Mouse (Mus musculus): ENCODE results near the gene Tnfaip1. TPM values are rescaled to one million over a fixed set of nuclear protein-coding genes. Genes with fewer than 3 reads are reported as not detected.
"Not testable (repeated sequence)": the region's sequence is repeated elsewhere in the genome, so short reads cannot be mapped to it uniquely, and the experiment has no call there.

Tnfaip1 gene
- polyA plus RNA-seq, 1 experiment from 2014 or later: 16.9 TPM

- Histone ChIP-seq H3K27me3 (ENCODE audit: control insufficient read depth, insufficient read depth, low read depth, low read length) (no peaks in the 10 kb centered on the region), H3K27ac (ENCODE audit: low read length) (no peak overlapping the region), H3K4me1 (ENCODE audit: control insufficient read depth, low read depth, low read length) (peaks cover 15% of the 10 kb centered on the region), H3K36me3 (ENCODE audit: control insufficient read depth, insufficient read depth) (peaks cover 3% of the 10 kb centered on the region; the same call in 1 of the 2 replicates), H3K4me3 (ENCODE audit: low read depth, low read length) (no peak overlapping the region), H3K4me2 (ENCODE audit: low read depth, low read length) (peak overlapping the region; percentile 96; the same call in 1 of the 2 replicates), H3K9ac (ENCODE audit: low read depth, low read length) (no peak overlapping the region), H3K9me3 (replicated peaks; ENCODE audit: control insufficient read depth, low read length) (no peaks in the 10 kb centered on the region)
- WGBS (ENCODE audit: insufficient replicate concordance): 47% methylated on average over 2 of the region's 2 CpGs
- no peak for ATAC-seq (ENCODE audit: low read depth)
Observed at GRCm38 (mm10) chr11:78547718-78548460, 11.8 kb upstream of the Tnfaip1 start.

- 33% methylated on average over 8 of the region's 8 CpGs for WGBS (ENCODE audit: insufficient replicate concordance)
Observed at GRCm38 (mm10) chr11:78545181-78545580, 9.0 kb upstream of the Tnfaip1 start.

GRCm38 (mm10) chr11:78544449-78545111 is 8.4 kb upstream of the Tnfaip1 start:
- peaks cover 16% of the 10 kb centered on the region for H3K36me3 ChIP-seq (ENCODE audit: control insufficient read depth, insufficient read depth)
- WGBS (ENCODE audit: insufficient replicate concordance): 83% methylated on average over 7 of the region's 7 CpGs

More at GRCm38 (mm10) chr11:78545181-78545580, 9.0 kb upstream of the Tnfaip1 start:
- H3K9ac ChIP-seq (ENCODE audit: low read depth, low read length): no peak overlapping the region
- peaks cover 10% of the 10 kb centered on the region for H3K4me1 ChIP-seq (ENCODE audit: control insufficient read depth, low read depth, low read length)
- H3K9me3 ChIP-seq (replicated peaks; ENCODE audit: control insufficient read depth, low read length): no peaks in the 10 kb centered on the region
- ATAC-seq (ENCODE audit: low read depth): no peak
- no peak overlapping the region for H3K4me2 ChIP-seq (ENCODE audit: low read depth, low read length)
- no peak overlapping the region for H3K27ac ChIP-seq (ENCODE audit: low read length)
- H3K4me3 ChIP-seq (ENCODE audit: low read depth, low read length): no peak overlapping the region
- no peaks in the 10 kb centered on the region for H3K27me3 ChIP-seq (ENCODE audit: control insufficient read depth, insufficient read depth, low read depth, low read length)
- peaks cover 16% of the 10 kb centered on the region for H3K36me3 ChIP-seq (ENCODE audit: control insufficient read depth, insufficient read depth)

GRCm38 (mm10) chr11:78540358-78540757 is 4.2 kb upstream of the Tnfaip1 start:
- no peak overlapping the region for H3K4me3 ChIP-seq (ENCODE audit: low read depth, low read length)
- H3K4me1 ChIP-seq (ENCODE audit: control insufficient read depth, low read depth, low read length): peaks cover 12% of the 10 kb centered on the region
- no peak overlapping the region for H3K27ac ChIP-seq (ENCODE audit: low read length)
- no peaks in the 10 kb centered on the region for H3K27me3 ChIP-seq (ENCODE audit: control insufficient read depth, insufficient read depth, low read depth, low read length)
- no peaks in the 10 kb centered on the region for H3K9me3 ChIP-seq (replicated peaks; ENCODE audit: control insufficient read depth, low read length)
- no peak overlapping the region for H3K4me2 ChIP-seq (ENCODE audit: low read depth, low read length)
- no peak for ATAC-seq (ENCODE audit: low read depth)
- H3K9ac ChIP-seq (ENCODE audit: low read depth, low read length): no peak overlapping the region
- H3K36me3 ChIP-seq (ENCODE audit: control insufficient read depth, insufficient read depth): peaks cover 16% of the 10 kb centered on the region
- 63% methylated on average over 3 of the region's 3 CpGs for WGBS (ENCODE audit: insufficient replicate concordance)

More at GRCm38 (mm10) chr11:78544449-78545111, 8.4 kb upstream of the Tnfaip1 start:
- Histone ChIP-seq H3K9me3 (replicated peaks; ENCODE audit: control insufficient read depth, low read length) (no peaks in the 10 kb centered on the region), H3K4me2 (ENCODE audit: low read depth, low read length) (no peak overlapping the region), H3K9ac (ENCODE audit: low read depth, low read length) (no peak overlapping the region), H3K4me3 (ENCODE audit: low read depth, low read length) (no peak overlapping the region), H3K27ac (ENCODE audit: low read length) (no peak overlapping the region), H3K4me1 (ENCODE audit: control insufficient read depth, low read depth, low read length) (peaks cover 4% of the 10 kb centered on the region), H3K27me3 (ENCODE audit: control insufficient read depth, insufficient read depth, low read depth, low read length) (no peaks in the 10 kb centered on the region)
- ATAC-seq (ENCODE audit: low read depth): no peak

GRCm38 (mm10) chr11:78536690-78537084 is 555 bp upstream of the Tnfaip1 start:
- no peak for ATAC-seq (ENCODE audit: low read depth)
- H3K4me1 ChIP-seq (ENCODE audit: control insufficient read depth, low read depth, low read length): peaks cover 20% of the 10 kb centered on the region
- H3K4me3 ChIP-seq (ENCODE audit: low read depth, low read length): peak overlapping the region; percentile 88
- WGBS (ENCODE audit: insufficient replicate concordance): under 1% methylated on average over 14 of the region's 14 CpGs
- H3K9ac ChIP-seq (ENCODE audit: low read depth, low read length): peak overlapping the region; percentile 93
- H3K4me2 ChIP-seq (ENCODE audit: low read depth, low read length): peak overlapping the region; percentile 76
- H3K36me3 ChIP-seq (ENCODE audit: control insufficient read depth, insufficient read depth): peaks cover 11% of the 10 kb centered on the region
- no peaks in the 10 kb centered on the region for H3K27me3 ChIP-seq (ENCODE audit: control insufficient read depth, insufficient read depth, low read depth, low read length)
- peak overlapping the region; percentile 91 for H3K27ac ChIP-seq (ENCODE audit: low read length)
- H3K9me3 ChIP-seq (replicated peaks; ENCODE audit: control insufficient read depth, low read length): no peaks in the 10 kb centered on the region

- under 1% methylated on average over 23 of the region's 23 CpGs for WGBS (ENCODE audit: insufficient replicate concordance)
Observed at GRCm38 (mm10) chr11:78535376-78536079, 604 bp downstream of the Tnfaip1 start.

GRCm38 (mm10) chr11:78534516-78534915 is 1.6 kb downstream of the Tnfaip1 start:
- WGBS (ENCODE audit: insufficient replicate concordance): 76% methylated on average over 4 of the region's 4 CpGs
- Histone ChIP-seq H3K9me3 (replicated peaks; ENCODE audit: control insufficient read depth, low read length) (no peaks in the 10 kb centered on the region), H3K27me3 (ENCODE audit: control insufficient read depth, insufficient read depth, low read depth, low read length) (no peaks in the 10 kb centered on the region), H3K9ac (ENCODE audit: low read depth, low read length) (no peak overlapping the region), H3K36me3 (ENCODE audit: control insufficient read depth, insufficient read depth) (no peaks in the 10 kb centered on the region), H3K27ac (ENCODE audit: low read length) (no peak overlapping the region), H3K4me1 (ENCODE audit: control insufficient read depth, low read depth, low read length) (peaks cover 20% of the 10 kb centered on the region), H3K4me3 (ENCODE audit: low read depth, low read length) (0 out of 2 replicates have a peak overlapping the region, but pooled peaks have one; percentile 88), H3K4me2 (ENCODE audit: low read depth, low read length) (no peak overlapping the region)
- ATAC-seq (ENCODE audit: low read depth): no peak

More at GRCm38 (mm10) chr11:78535376-78536079, 604 bp downstream of the Tnfaip1 start:
- Histone ChIP-seq H3K27ac (ENCODE audit: low read length) (peak overlapping the region; percentile 86), H3K27me3 (ENCODE audit: control insufficient read depth, insufficient read depth, low read depth, low read length) (no peaks in the 10 kb centered on the region), H3K4me2 (ENCODE audit: low read depth, low read length) (peak overlapping the region; percentile 89), H3K9ac (ENCODE audit: low read depth, low read length) (peak overlapping the region; percentile 69), H3K9me3 (replicated peaks; ENCODE audit: control insufficient read depth, low read length) (no peaks in the 10 kb centered on the region), H3K36me3 (ENCODE audit: control insufficient read depth, insufficient read depth) (peaks cover 3% of the 10 kb centered on the region), H3K4me1 (ENCODE audit: control insufficient read depth, low read depth, low read length) (peaks cover 20% of the 10 kb centered on the region), H3K4me3 (ENCODE audit: low read depth, low read length) (peak overlapping the region; percentile 88)
- ATAC-seq (ENCODE audit: low read depth): no peak; the same call in 1 of the 2 replicates

- not testable (repeated sequence) for H3K4me2 ChIP-seq (ENCODE audit: low read depth, low read length); H3K9ac ChIP-seq (ENCODE audit: low read depth, low read length); H3K4me1 ChIP-seq (ENCODE audit: control insufficient read depth, low read depth, low read length); H3K9me3 ChIP-seq (replicated peaks; ENCODE audit: control insufficient read depth, low read length); H3K27ac ChIP-seq (ENCODE audit: low read length); ATAC-seq (ENCODE audit: low read depth); H3K36me3 ChIP-seq (ENCODE audit: control insufficient read depth, insufficient read depth); H3K27me3 ChIP-seq (ENCODE audit: control insufficient read depth, insufficient read depth, low read depth, low read length); H3K4me3 ChIP-seq (ENCODE audit: low read depth, low read length)
- 68% methylated on average over 10 of the region's 10 CpGs for WGBS (ENCODE audit: insufficient replicate concordance)
Observed at GRCm38 (mm10) chr11:78531515-78531914, 4.6 kb downstream of the Tnfaip1 start.

Measured in liver, embryonic 16.5 days (tissue).